Mouse (Mus musculus) C2C12 (cell line): ENCODE data around the gene Gypa. TPM values are rescaled to one million over a fixed set of nuclear protein-coding genes. Genes with fewer than 3 reads are reported as not detected.

Source experiments
- H3K27me3 ChIP-seq: one replicate; pipeline ENCODE4 v1.6.1; 2011; ENCODE audit not compliant: control insufficient read depth, insufficient read depth, insufficient read length
- H3K36me3 ChIP-seq: one replicate; pipeline ENCODE4 v1.6.1; 2011; ENCODE audit not compliant: control insufficient read depth, insufficient read depth
- H3K4me3 ChIP-seq: one replicate; pipeline ENCODE4 v1.5.1; 2011; ENCODE audit warnings: mild to moderate bottlenecking, control low read depth; ENCODE audit not compliant: poor library complexity, insufficient read depth, severe bottlenecking
- H3K79me2 ChIP-seq: one replicate; pipeline ENCODE4 v1.6.1; 2011; ENCODE audit not compliant: control insufficient read depth, insufficient read depth
- H3K79me3 ChIP-seq: one replicate; pipeline ENCODE4 v1.6.1; 2011; ENCODE audit warnings: low read depth, control low read depth
- H3ac ChIP-seq: one replicate; pipeline ENCODE3; 2011; ENCODE audit warnings: low read depth; ENCODE audit not compliant: control insufficient read depth, insufficient read length
- CEBPB ChIP-seq: IDR thresholded peaks from one replicate; pipeline ENCODE4 v1.6.1; 2011; ENCODE audit warnings: low read depth, mild to moderate bottlenecking, control low read depth, moderate library complexity
- CTCF ChIP-seq: IDR thresholded peaks from one replicate; pipeline ENCODE4 v1.5.1; 2011; ENCODE audit not compliant: control insufficient read depth, insufficient read depth, insufficient read length
- FOSL1 ChIP-seq: IDR thresholded peaks from one replicate; pipeline ENCODE4 v1.8.0; 2011; ENCODE audit warnings: mild to moderate bottlenecking, low read length; ENCODE audit not compliant: poor library complexity, insufficient read depth, severe bottlenecking
- MAX ChIP-seq: IDR thresholded peaks from one replicate; pipeline ENCODE4 v1.6.1; 2011; ENCODE audit warnings: mild to moderate bottlenecking, control low read depth
- MYOD1 ChIP-seq: IDR thresholded peaks from one replicate; pipeline ENCODE4 v1.6.1; 2011; ENCODE audit warnings: low read depth; ENCODE audit not compliant: control insufficient read depth, insufficient read length
- MYOG ChIP-seq: IDR thresholded peaks from one replicate; pipeline ENCODE4 v1.6.1; 2011; ENCODE audit not compliant: control insufficient read depth, insufficient read length; ENCODE audit errors: extremely low read depth
- USF1 ChIP-seq: IDR thresholded peaks from one replicate; pipeline ENCODE4 v1.6.1; 2011; ENCODE audit warnings: low read depth, mild to moderate bottlenecking, control low read depth, moderate library complexity
- polyA plus RNA-seq: library from polyadenylated mRNA; unstranded; fragments of >200 nt; fragmentation: generic; extraction: Trizol; gene quantifications from one replicate; pipeline ENCODE4 v1.2.1, GENCODE M21; 2012; ENCODE audit warnings: missing spikeins

The Gypa gene
- polyA plus RNA-seq, 1 experiment: not detected

GRCm38 (mm10) chr8:80474971-80475370 lies 18.6 kb upstream of the Gypa start:
- TF ChIP-seq MYOD1 (no peak), USF1 (no peak), MAX (no peak), FOSL1 (no peak), CEBPB (no peak), CTCF (no peak), MYOG (no peak)
- no peaks in the 10 kb centered on the region for H3K27me3 ChIP-seq
- H3ac ChIP-seq: no peak overlapping the region
- no peaks in the 10 kb centered on the region for H3K36me3 ChIP-seq
- H3K79me3 ChIP-seq: no peaks in the 10 kb centered on the region
- H3K4me3 ChIP-seq: no peak overlapping the region
- no peaks in the 10 kb centered on the region for H3K79me2 ChIP-seq

GRCm38 (mm10) chr8:80478156-80478555 lies 15.4 kb upstream of the Gypa start:
- no peaks in the 10 kb centered on the region for H3K79me3 ChIP-seq
- H3K4me3 ChIP-seq: no peak overlapping the region
- H3ac ChIP-seq: no peak overlapping the region
- no peaks in the 10 kb centered on the region for H3K79me2 ChIP-seq
- peaks cover 4% of the 10 kb centered on the region for H3K27me3 ChIP-seq
- no peaks in the 10 kb centered on the region for H3K36me3 ChIP-seq
- no peak for TF ChIP-seq CEBPB

- Histone ChIP-seq H3K79me2 (no peaks in the 10 kb centered on the region), H3ac (no peak overlapping the region), H3K36me3 (no peaks in the 10 kb centered on the region), H3K79me3 (no peaks in the 10 kb centered on the region), H3K27me3 (peaks cover 4% of the 10 kb centered on the region), H3K4me3 (no peak overlapping the region)
- TF ChIP-seq CTCF: no peak
Observed at GRCm38 (mm10) chr8:80479129-80479528, 14.5 kb upstream of the Gypa start.

- TF ChIP-seq CTCF (no peak), USF1 (no peak), MYOG (no peak), CEBPB (no peak), MYOD1 (no peak), MAX (no peak), FOSL1 (no peak)
- no peak overlapping the region for H3ac ChIP-seq
- no peak overlapping the region for H3K4me3 ChIP-seq
- no peaks in the 10 kb centered on the region for H3K36me3 ChIP-seq
- no peaks in the 10 kb centered on the region for H3K79me2 ChIP-seq
- no peaks in the 10 kb centered on the region for H3K79me3 ChIP-seq
- H3K27me3 ChIP-seq: peaks cover 4% of the 10 kb centered on the region
Observed at GRCm38 (mm10) chr8:80482173-80482572, 11.4 kb upstream of the Gypa start.

- Histone ChIP-seq H3K79me3 (no peaks in the 10 kb centered on the region), H3K27me3 (peaks cover 4% of the 10 kb centered on the region), H3ac (no peak overlapping the region), H3K79me2 (no peaks in the 10 kb centered on the region), H3K36me3 (no peaks in the 10 kb centered on the region), H3K4me3 (no peak overlapping the region)
- no peak for TF ChIP-seq CEBPB
- TF ChIP-seq MAX: no peak
- no peak for TF ChIP-seq CTCF
- no peak for TF ChIP-seq MYOD1
- TF ChIP-seq FOSL1: no peak
- TF ChIP-seq MYOG: no peak
- no peak for TF ChIP-seq USF1
Observed at GRCm38 (mm10) chr8:80482822-80483774, 10.5 kb upstream of the Gypa start.

GRCm38 (mm10) chr8:80491562-80491961 lies 2.0 kb upstream of the Gypa start:
- Histone ChIP-seq H3K4me3 (no peak overlapping the region), H3K36me3 (no peaks in the 10 kb centered on the region), H3ac (no peak overlapping the region), H3K79me2 (no peaks in the 10 kb centered on the region), H3K79me3 (no peaks in the 10 kb centered on the region), H3K27me3 (no peaks in the 10 kb centered on the region)
- TF ChIP-seq FOSL1: no peak
- TF ChIP-seq MYOD1: no peak
- TF ChIP-seq CEBPB: no peak
- no peak for TF ChIP-seq CTCF
- no peak for TF ChIP-seq USF1
- no peak for TF ChIP-seq MAX
- TF ChIP-seq MYOG: no peak
